In the genomic region with DNA sequence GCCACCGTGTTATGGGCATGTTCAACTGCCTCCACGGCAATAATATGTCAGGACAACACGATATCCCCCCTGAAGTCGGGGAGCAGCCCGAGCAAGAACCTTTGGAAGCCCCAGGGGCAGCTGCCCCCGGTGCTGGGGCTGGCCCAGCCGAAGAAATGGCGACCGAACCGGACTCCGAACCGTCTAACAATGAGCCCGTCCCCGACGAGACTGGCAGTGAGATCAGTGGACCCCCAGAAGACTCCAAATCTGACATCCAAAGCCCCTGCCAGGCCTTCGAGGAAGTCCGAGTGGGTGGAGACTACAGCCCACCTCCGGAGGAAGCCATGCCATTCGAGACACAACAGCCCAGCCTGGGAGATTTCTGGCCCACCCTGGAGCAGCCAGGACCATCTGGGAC, we compare ENCODE assay signal across 9 mouse cellular contexts. TPM values are rescaled to one million over a fixed set of nuclear protein-coding genes. Genes with fewer than 3 reads are reported as not detected.
A peak's percentile ranks its signal among the peaks of the same experiment; 100 is the strongest.
DNase-seq lines count a peak whose midpoint lies in the region; ATAC-seq and TF ChIP-seq lines count a peak whose summit lies in the region.
"Had no signal": no experiment of that assay in that cellular context is flagged by ENCODE, and none has a peak within 500 bp of the region (broad histone marks: within the 10 kb centered on the region; RNA-seq: fewer than 3 reads in every experiment).

No protein-coding gene starts in this region.

- no peaks in the 10 kb centered on the region for H3K36me3 ChIP-seq in forebrain, embryonic 11.5 days (ENCODE audit: control insufficient read depth, insufficient read depth, low read length)
- H3K36me3 ChIP-seq in forebrain, embryonic 14.5 days (ENCODE audit: control insufficient read depth, insufficient read depth, low read length), result no peaks in the 10 kb centered on the region
- 0 out of 2 replicates have a peak, but pooled peaks cover 3% of the 10 kb centered on the region for H3K36me3 ChIP-seq in lung, embryonic 14.5 days (ENCODE audit: insufficient read depth)
- H3K36me3 ChIP-seq in hindbrain, embryonic 16.5 days (ENCODE audit: control insufficient read depth, insufficient read depth, low read length), result no peaks in the 10 kb centered on the region
- no peaks in the 10 kb centered on the region for H3K36me3 ChIP-seq in liver, postnatal 0 days (replicated peaks; ENCODE audit: insufficient read depth, low read length)

- TF ChIP-seq EP300 in liver, postnatal 0 days (IDR thresholded peaks at IDR 0.05; ENCODE audit: low read depth), result no peak

- H3K9ac ChIP-seq in forebrain, embryonic 11.5 days (ENCODE audit: low read length), result no peak overlapping the region
- no peak overlapping the region for H3K9ac ChIP-seq in forebrain, embryonic 14.5 days (ENCODE audit: low read length)
- no peak overlapping the region for H3K9ac ChIP-seq in lung, embryonic 14.5 days
- H3K9ac ChIP-seq in hindbrain, embryonic 16.5 days (ENCODE audit: low read depth, low read length), result no peak overlapping the region
- no peak overlapping the region for H3K9ac ChIP-seq in liver, postnatal 0 days (replicated peaks)

- H3K9me3 ChIP-seq in forebrain, embryonic 11.5 days (ENCODE audit: control insufficient read depth, low read length), result peaks cover 21% of the 10 kb centered on the region
- H3K9me3 ChIP-seq in forebrain, embryonic 14.5 days (replicated peaks; ENCODE audit: control insufficient read depth, low read length), result peaks cover 45% of the 10 kb centered on the region
- peaks cover 63% of the 10 kb centered on the region for H3K9me3 ChIP-seq in lung, embryonic 14.5 days (ENCODE audit: low read depth, low read length)
- H3K9me3 ChIP-seq in hindbrain, embryonic 16.5 days (ENCODE audit: control insufficient read depth, low read length), result peaks cover 58% of the 10 kb centered on the region
- H3K9me3 ChIP-seq in liver, postnatal 0 days (ENCODE audit: low read length), result peaks cover 16% of the 10 kb centered on the region

- TF ChIP-seq CTCF in lung, embryonic 14.5 days (IDR thresholded peaks at IDR 0.05; ENCODE audit: low read depth), result no peak
- no peak for TF ChIP-seq CTCF in liver, postnatal 0 days (IDR thresholded peaks at IDR 0.05; ENCODE audit: low read depth)

- peak; percentile 54 for DNase-seq in forebrain, embryonic 11.5 days (ENCODE audit: low spot score)
- DNase-seq in forebrain, embryonic 14.5 days (ENCODE audit: low spot score), result no peak
- DNase-seq in lung, embryonic 14.5 days, result no peak
- no peak for DNase-seq in lung, postnatal 14 days
- DNase-seq in liver, postnatal 0 days, result no peak
- no peak for DNase-seq in left cerebral cortex, postnatal 10 days (ENCODE audit: extremely low spot score in 1 of 2, low spot score in 2 of 2)
- no peak for DNase-seq in right cerebral cortex, adult 18-20 months
- DNase-seq: layer of hippocampus, adult 9-11 months had no signal

- H3K4me2 ChIP-seq in forebrain, embryonic 11.5 days (ENCODE audit: low read depth, low read length, severe bottlenecking), result no peak overlapping the region
- H3K4me2 ChIP-seq in forebrain, embryonic 14.5 days (ENCODE audit: low read length), result no peak overlapping the region
- H3K4me2 ChIP-seq in lung, embryonic 14.5 days, result peak overlapping the region; percentile 61
- no peak overlapping the region; the same call in 1 of the 2 replicates for H3K4me2 ChIP-seq in hindbrain, embryonic 16.5 days (ENCODE audit: low read length)
- peak overlapping the region; percentile 67; the same call in 1 of the 2 replicates for H3K4me2 ChIP-seq in liver, postnatal 0 days (ENCODE audit: low read depth, low read length)

- no peak overlapping the region for H3K27ac ChIP-seq in forebrain, embryonic 11.5 days (ENCODE audit: low read depth, low read length)
- H3K27ac ChIP-seq in forebrain, embryonic 14.5 days (ENCODE audit: low read depth, low read length), result no peak overlapping the region
- no peak overlapping the region for H3K27ac ChIP-seq in lung, embryonic 14.5 days (ENCODE audit: low read depth)
- H3K27ac ChIP-seq in hindbrain, embryonic 16.5 days (ENCODE audit: low read depth, low read length), result no peak overlapping the region
- no peak overlapping the region for H3K27ac ChIP-seq in liver, postnatal 0 days (ENCODE audit: low read depth)

- intact Hi-C loops in left cerebral cortex, postnatal 10 days (cut with DNase I), result loop anchor here (5.0 kb wide), 1 partner anchor 711 kb away; no protein-coding TSS in a partner anchor

- ATAC-seq in forebrain, embryonic 11.5 days (replicated peaks; ENCODE audit: low FRiP score), result no peak
- ATAC-seq in forebrain, embryonic 14.5 days, result no peak
- no peak for ATAC-seq in lung, embryonic 14.5 days (ENCODE audit: insufficient read depth)
- ATAC-seq in hindbrain, embryonic 16.5 days, result no peak
- no peak for ATAC-seq in liver, postnatal 0 days

- H3K27me3 ChIP-seq in forebrain, embryonic 11.5 days (ENCODE audit: control insufficient read depth, insufficient read depth, low read length), result peaks cover 34% of the 10 kb centered on the region
- peaks cover 37% of the 10 kb centered on the region for H3K27me3 ChIP-seq in forebrain, embryonic 14.5 days (replicated peaks; ENCODE audit: control insufficient read depth, insufficient read depth, low read length)
- H3K27me3 ChIP-seq in lung, embryonic 14.5 days (ENCODE audit: insufficient read depth, low read length), result peaks cover 37% of the 10 kb centered on the region
- peaks cover 11% of the 10 kb centered on the region for H3K27me3 ChIP-seq in hindbrain, embryonic 16.5 days (replicated peaks; ENCODE audit: control insufficient read depth, insufficient read depth, low read length)
- H3K27me3 ChIP-seq in liver, postnatal 0 days (ENCODE audit: insufficient read depth, low read length), result peaks cover 45% of the 10 kb centered on the region

- WGBS in forebrain, embryonic 11.5 days, result 65% methylated on average over 19 of the region's 19 CpGs
- 56% methylated on average over 19 of the region's 19 CpGs for whole genome bisulfite sequencing in forebrain, embryonic 14.5 days
- WGBS in lung, embryonic 14.5 days, result 56% methylated on average over 19 of the region's 19 CpGs
- 67% methylated on average over 19 of the region's 19 CpGs for WGBS in hindbrain, embryonic 16.5 days
- WGBS in liver, postnatal 0 days (ENCODE audit: insufficient replicate concordance), result 53% methylated on average over 19 of the region's 19 CpGs

- peaks cover 5% of the 10 kb centered on the region; the same call in 1 of the 2 replicates for H3K4me1 ChIP-seq in forebrain, embryonic 11.5 days (replicated peaks; ENCODE audit: control insufficient read depth, insufficient read depth, low read length)
- H3K4me1 ChIP-seq in forebrain, embryonic 14.5 days (ENCODE audit: control insufficient read depth, insufficient read depth, low read length), result peaks cover 7% of the 10 kb centered on the region; the same call in 1 of the 2 replicates
- H3K4me1 ChIP-seq in lung, embryonic 14.5 days (ENCODE audit: insufficient read depth), result 0 out of 2 replicates have a peak, but pooled peaks cover 4% of the 10 kb centered on the region
- peaks cover 26% of the 10 kb centered on the region for H3K4me1 ChIP-seq in hindbrain, embryonic 16.5 days (ENCODE audit: control insufficient read depth, insufficient read depth, low read depth, low read length)
- no peaks in the 10 kb centered on the region for H3K4me1 ChIP-seq in liver, postnatal 0 days (ENCODE audit: insufficient read depth)

- H3K4me3 ChIP-seq in forebrain, embryonic 11.5 days (ENCODE audit: low read depth, low read length), result no peak overlapping the region
- H3K4me3 ChIP-seq in forebrain, embryonic 14.5 days (ENCODE audit: low read depth, low read length), result no peak overlapping the region
- H3K4me3 ChIP-seq in lung, embryonic 14.5 days (ENCODE audit: low read depth, low read length), result peak overlapping the region; percentile 37; the same call in 1 of the 2 replicates
- peak overlapping the region; percentile 19; the same call in 1 of the 2 replicates for H3K4me3 ChIP-seq in hindbrain, embryonic 16.5 days (ENCODE audit: low read length)
- 0 out of 2 replicates have a peak overlapping the region, but pooled peaks have one; percentile 19 for H3K4me3 ChIP-seq in liver, postnatal 0 days (ENCODE audit: low read depth, low read length)

RNA-seq across cellular contexts. Expression of a gene that starts 13.7 kb away (rescaled TPM):
- 1,123 and 1,194 TPM in 2 replicates for polyA plus RNA-seq in forebrain, embryonic 11.5 days (2014; fragmentation: Nextera tagmentation; extraction: Ambion mirVana)
- 966 and 1,076 TPM in 2 replicates for polyA plus RNA-seq in forebrain, embryonic 14.5 days (2014; fragmentation: Nextera tagmentation; extraction: Ambion mirVana)
- polyA plus RNA-seq in lung, embryonic 14.5 days (2014; fragmentation: Nextera tagmentation; extraction: Ambion mirVana), result 1,980 and 2,011 TPM in 2 replicates
- 1,030 and 1,626 TPM in 2 replicates for polyA plus RNA-seq in hindbrain, embryonic 16.5 days (2015; fragmentation: Nextera tagmentation; extraction: Ambion mirVana)
- 332 and 343 TPM in 2 replicates for polyA plus RNA-seq in liver, postnatal 0 days (2015; fragmentation: Nextera tagmentation; extraction: Ambion mirVana)
- total RNA-seq in left cerebral cortex, postnatal 10 days (2021), result 1,000 to 10,000 TPM; 1,952 to 1,966 TPM

RNA-seq across cellular contexts. Expression of a gene that starts 48.7 kb away (rescaled TPM):
- 6.5 and 7.3 TPM in 2 replicates for polyA plus RNA-seq in forebrain, embryonic 11.5 days (2014; fragmentation: Nextera tagmentation; extraction: Ambion mirVana)
- polyA plus RNA-seq in forebrain, embryonic 14.5 days (2014; fragmentation: Nextera tagmentation; extraction: Ambion mirVana), result 5.9 and 6.3 TPM in 2 replicates
- polyA plus RNA-seq in lung, embryonic 14.5 days (2014; fragmentation: Nextera tagmentation; extraction: Ambion mirVana), result 11.3 and 14.7 TPM in 2 replicates
- 15.1 and 23.5 TPM in 2 replicates for polyA plus RNA-seq in hindbrain, embryonic 16.5 days (2015; fragmentation: Nextera tagmentation; extraction: Ambion mirVana)
- polyA plus RNA-seq in liver, postnatal 0 days (2015; fragmentation: Nextera tagmentation; extraction: Ambion mirVana), result 1.3 and 2.9 TPM in 2 replicates
- total RNA-seq in left cerebral cortex, postnatal 10 days (2021), result 1 to 10 TPM; 2.2 to 2.6 TPM

Comparison
In these comparisons a context has a peak if more than half of its experiments do, and no peak if none do; other contexts are left out.
1. H3K4me2 ChIP-seq: peak in lung, embryonic 14.5 days (single experiment) and liver, postnatal 0 days (single experiment); none in forebrain, embryonic 11.5 days (single experiment), forebrain, embryonic 14.5 days (single experiment) and hindbrain, embryonic 16.5 days (single experiment).
2. H3K4me3 ChIP-seq: peak in lung, embryonic 14.5 days (single experiment), hindbrain, embryonic 16.5 days (single experiment) and liver, postnatal 0 days (single experiment); none in forebrain, embryonic 11.5 days (single experiment) and forebrain, embryonic 14.5 days (single experiment).